Mouse (Mus musculus): ENCODE measurements around the gene Trex2. TPM values are rescaled to one million over a fixed set of nuclear protein-coding genes. Genes with fewer than 3 reads are reported as not detected.

Trex2 gene
- polyA plus RNA-seq, 1 experiment from 2014 or later = not detected

DNA sequence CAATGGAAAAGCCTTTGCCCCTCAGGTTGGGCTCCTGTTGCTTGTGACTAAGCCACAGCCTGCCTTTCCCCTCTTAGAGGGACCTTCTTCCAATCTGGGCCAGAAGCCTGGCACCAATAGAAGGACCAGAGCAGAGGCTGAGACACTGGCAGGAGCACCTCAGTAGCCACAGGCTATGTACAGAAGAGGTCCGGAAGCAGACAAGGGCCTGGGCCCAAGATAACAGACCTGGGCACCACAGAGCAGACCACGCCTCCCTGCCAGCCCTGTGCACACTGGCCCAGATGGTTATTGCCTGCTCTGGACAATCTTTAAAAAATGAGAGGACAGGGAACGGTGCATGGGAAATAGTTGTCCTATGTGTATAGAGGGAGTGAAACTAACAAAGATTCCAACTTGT is 36.6 kb upstream of the Trex2 start:
- Histone ChIP-seq H3K27me3 (no peaks in the 10 kb centered on the region; the same call in 1 of the 2 replicates), H3K4me3 (no peak overlapping the region), H3K27ac (no peak overlapping the region), H3K4me2 (no peak overlapping the region), H3K9me3 (no peaks in the 10 kb centered on the region), H3K4me1 (peaks cover 41% of the 10 kb centered on the region), H3K9ac (no peak overlapping the region), H3K36me3 (no peaks in the 10 kb centered on the region)
- ATAC-seq (ENCODE audit: borderline replicate concordance, extremely low read depth, low FRiP score, low TSS enrichment) = no peak
- 83% methylated on average over 3 of the region's 3 CpGs for WGBS

DNA sequence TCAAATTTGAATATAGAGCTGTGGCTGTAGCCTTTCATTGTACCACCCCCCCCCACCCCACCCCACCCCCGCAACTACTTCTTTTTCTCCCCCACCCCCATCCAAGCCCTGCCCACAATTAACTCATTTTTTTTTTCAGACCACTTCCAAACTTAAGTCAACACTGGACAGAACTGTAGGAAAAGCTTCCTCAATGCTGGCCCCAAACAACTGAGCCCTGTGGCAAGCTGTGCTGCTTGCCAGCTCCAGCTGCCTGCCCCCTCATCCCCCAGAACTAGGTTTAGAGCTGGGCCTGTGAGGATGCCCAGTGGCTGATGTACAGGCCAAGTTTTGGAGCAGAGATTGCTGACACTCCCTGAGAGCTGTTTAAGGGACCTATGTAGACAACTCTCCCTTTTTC is 33.6 kb upstream of the Trex2 start:
- Histone ChIP-seq H3K27ac (peak overlapping the region; percentile 90), H3K9me3 (no peaks in the 10 kb centered on the region), H3K4me3 (no peak overlapping the region), H3K9ac (no peak overlapping the region), H3K4me2 (no peak overlapping the region), H3K36me3 (no peaks in the 10 kb centered on the region), H3K4me1 (peaks cover 34% of the 10 kb centered on the region), H3K27me3 (no peaks in the 10 kb centered on the region)
- WGBS = 36% methylated on average over 1 of the region's 1 CpGs
- peak; percentile 2; the same call in 1 of the 2 replicates for ATAC-seq (ENCODE audit: borderline replicate concordance, extremely low read depth, low FRiP score, low TSS enrichment)

DNA sequence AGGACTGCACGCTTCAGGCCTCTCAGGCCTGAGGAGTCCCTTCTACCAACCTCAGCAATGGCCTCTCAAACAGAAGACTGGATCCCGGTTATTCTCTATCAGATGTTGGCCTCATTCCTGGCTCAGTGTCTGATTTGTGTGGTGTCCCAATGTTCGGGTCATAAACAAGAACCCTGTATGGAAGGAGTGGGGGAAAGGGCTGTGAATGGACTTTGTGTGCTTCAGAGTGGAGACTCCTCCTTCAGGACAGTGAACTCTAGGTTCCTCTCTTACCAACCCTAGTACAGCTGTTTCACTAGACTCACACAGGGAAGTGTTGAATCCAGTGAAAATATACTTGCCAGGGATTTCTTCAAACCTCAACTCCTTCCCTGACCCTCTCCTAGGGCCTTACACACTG is 33.2 kb upstream of the Trex2 start:
- no peak overlapping the region for H3K4me2 ChIP-seq
- no peaks in the 10 kb centered on the region for H3K9me3 ChIP-seq
- no peaks in the 10 kb centered on the region for H3K27me3 ChIP-seq
- ATAC-seq (ENCODE audit: borderline replicate concordance, extremely low read depth, low FRiP score, low TSS enrichment) = peak; percentile 54; the same call in 1 of the 2 replicates
- no peaks in the 10 kb centered on the region for H3K36me3 ChIP-seq
- WGBS = 47% methylated on average over 3 of the region's 3 CpGs
- peaks cover 34% of the 10 kb centered on the region for H3K4me1 ChIP-seq
- H3K4me3 ChIP-seq = no peak overlapping the region
- no peak overlapping the region for H3K9ac ChIP-seq
- peak overlapping the region; percentile 90 for H3K27ac ChIP-seq

DNA sequence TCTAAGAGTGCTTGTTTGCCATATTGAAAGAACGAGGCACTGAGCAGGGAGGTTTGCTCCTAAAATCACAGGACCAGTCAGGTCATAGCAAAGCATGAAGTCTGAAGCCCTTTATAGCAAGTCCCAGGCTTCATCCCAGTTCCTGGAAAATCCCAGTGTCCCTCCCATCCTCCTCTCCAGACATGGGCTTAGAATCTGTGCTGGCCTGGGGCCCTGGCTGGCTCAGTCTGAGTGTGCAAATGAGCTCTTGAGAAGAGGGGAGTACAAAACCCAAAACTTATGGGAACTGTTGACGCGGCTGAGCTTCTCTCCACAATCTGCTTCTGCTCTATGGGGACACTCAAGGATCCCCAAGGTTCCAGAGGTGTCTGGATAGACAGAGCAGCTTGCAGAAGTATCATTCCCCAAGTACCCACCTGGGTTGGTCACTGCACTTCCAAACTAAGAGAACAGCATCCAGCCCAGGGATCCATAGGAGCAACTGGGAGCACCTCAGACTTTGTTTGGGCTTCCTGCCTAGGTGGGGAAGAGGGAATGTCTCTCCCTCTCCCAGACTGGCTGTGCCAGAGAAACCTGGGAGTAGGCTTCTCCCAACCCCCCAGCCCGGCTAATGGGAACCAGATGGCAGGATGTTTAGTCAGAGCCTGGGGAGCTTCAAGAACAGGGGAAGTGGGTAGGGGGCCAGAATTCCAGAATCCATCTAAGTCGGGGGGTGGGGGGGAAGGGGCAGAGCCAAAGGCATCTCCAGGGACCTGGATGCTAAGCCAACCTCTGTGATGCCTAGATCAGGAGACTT is 32.5 kb upstream of the Trex2 start:
- no peaks in the 10 kb centered on the region for H3K36me3 ChIP-seq
- H3K27me3 ChIP-seq = no peaks in the 10 kb centered on the region
- H3K27ac ChIP-seq = peak overlapping the region; percentile 90
- H3K9ac ChIP-seq = no peak overlapping the region
- ATAC-seq (ENCODE audit: borderline replicate concordance, extremely low read depth, low FRiP score, low TSS enrichment) = peak; percentile 58; the same call in 1 of the 2 replicates
- no peak overlapping the region for H3K4me3 ChIP-seq
- whole genome bisulfite sequencing = 47% methylated on average over 5 of the region's 5 CpGs
- H3K4me2 ChIP-seq = no peak overlapping the region
- peaks cover 34% of the 10 kb centered on the region for H3K4me1 ChIP-seq
- no peaks in the 10 kb centered on the region for H3K9me3 ChIP-seq

DNA sequence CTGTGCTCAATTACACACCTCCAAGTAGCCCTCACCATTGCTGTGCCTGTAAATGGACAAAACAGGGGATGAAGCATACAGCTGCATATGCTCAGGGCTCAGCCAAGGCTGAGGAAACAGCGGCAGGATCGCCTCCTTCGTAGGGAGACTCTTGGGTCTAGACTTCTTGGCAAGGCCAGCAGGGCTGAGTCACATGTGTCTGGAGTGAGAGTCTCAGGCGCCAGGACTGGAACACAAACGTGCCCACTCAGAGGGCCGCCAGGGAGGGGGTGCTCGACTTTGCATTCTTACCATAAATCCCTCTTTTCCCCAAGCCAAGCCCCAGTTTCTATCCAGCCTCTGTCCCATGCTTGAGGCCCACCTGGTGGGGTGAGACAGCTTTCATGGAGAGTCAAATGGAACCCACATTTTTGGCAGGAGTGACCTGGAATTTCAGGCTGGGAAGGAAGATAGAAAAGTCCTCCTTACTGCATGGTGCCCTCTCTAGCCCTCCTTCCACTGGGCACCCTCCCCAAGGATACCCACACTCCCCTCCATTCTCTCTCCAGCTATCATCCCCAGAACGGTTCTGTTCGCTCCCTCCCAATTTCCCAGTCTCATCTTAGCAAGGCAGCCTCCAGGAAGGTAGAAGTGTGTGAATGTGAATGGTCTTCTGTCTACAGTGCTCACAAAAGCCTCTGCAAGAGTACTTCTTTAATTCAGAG is 30.5 kb upstream of the Trex2 start:
- Histone ChIP-seq H3K4me3 (no peak overlapping the region), H3K9ac (no peak overlapping the region), H3K4me2 (no peak overlapping the region), H3K9me3 (no peaks in the 10 kb centered on the region), H3K27ac (peak overlapping the region; percentile 63), H3K4me1 (peaks cover 34% of the 10 kb centered on the region), H3K27me3 (no peaks in the 10 kb centered on the region), H3K36me3 (no peaks in the 10 kb centered on the region)
- peak; percentile 77 for ATAC-seq (ENCODE audit: borderline replicate concordance, extremely low read depth, low FRiP score, low TSS enrichment)
- 41% methylated on average over 9 of the region's 9 CpGs for WGBS

DNA sequence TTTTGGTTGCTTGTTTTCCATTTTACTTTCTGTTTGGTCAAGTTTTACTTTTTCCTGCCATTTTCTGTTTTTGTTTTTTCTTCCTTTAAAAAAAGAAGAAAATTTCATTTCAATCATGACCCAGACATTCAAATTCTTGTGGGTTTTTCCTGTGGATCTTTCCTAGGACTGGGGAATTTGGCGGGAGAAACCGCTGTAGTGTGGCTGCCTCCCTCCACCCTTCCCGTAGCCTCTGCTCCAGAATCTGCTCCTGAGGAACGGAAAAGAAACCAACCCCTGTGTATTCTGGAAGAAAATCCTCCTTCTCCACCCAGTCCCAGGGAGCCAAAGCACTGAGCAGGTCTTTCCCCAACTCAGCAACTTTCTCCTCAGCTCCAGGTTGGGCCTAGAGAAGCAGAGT is 25.6 kb upstream of the Trex2 start:
- no peaks in the 10 kb centered on the region for H3K27me3 ChIP-seq
- ATAC-seq (ENCODE audit: borderline replicate concordance, extremely low read depth, low FRiP score, low TSS enrichment) = no peak

DNA sequence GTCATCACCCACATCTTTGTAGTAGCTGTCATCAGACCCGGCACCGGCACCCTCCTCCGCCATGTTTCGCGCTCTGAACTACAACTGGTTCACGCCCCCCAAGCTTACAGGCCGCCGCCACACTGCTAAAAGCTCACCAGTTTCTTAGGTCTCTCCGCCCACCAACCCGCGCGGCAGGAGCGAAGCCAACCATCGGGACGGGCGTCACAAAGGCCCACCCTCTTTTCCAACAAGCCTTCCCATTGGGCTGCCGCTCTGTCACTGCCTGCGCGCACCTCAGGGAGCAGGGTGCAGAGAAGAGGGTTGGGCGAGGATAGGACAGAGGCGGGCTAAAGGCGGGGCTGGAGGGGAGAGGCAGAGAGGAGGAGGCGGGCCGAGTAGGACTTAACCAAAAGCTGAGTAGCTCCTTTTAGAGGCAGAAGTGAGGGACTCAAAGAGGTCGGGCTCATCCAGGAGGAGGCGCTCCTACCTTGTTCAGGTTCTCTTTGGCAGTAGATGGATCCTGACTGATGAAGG is 23.8 kb upstream of the Trex2 start, which contains the start of gene Haus7:
Haus7 (minus strand) TSS at position 168 of the 516 bp plus-strand sequence.
- WGBS = 15% methylated on average over 26 of the region's 26 CpGs
- H3K36me3 ChIP-seq = no peaks in the 10 kb centered on the region
- no peak within 1 kb of the TSS for H3K27ac ChIP-seq
- ATAC-seq (ENCODE audit: borderline replicate concordance, extremely low read depth, low FRiP score, low TSS enrichment) = peak; percentile 100
- H3K9me3 ChIP-seq = no peaks in the 10 kb centered on the region
- no peaks in the 10 kb centered on the region for H3K4me1 ChIP-seq
- peak within 1 kb of the TSS; percentile 49 for H3K9ac ChIP-seq
- H3K27me3 ChIP-seq = no peaks in the 10 kb centered on the region
- peak within 1 kb of the TSS; percentile 55 for H3K4me3 ChIP-seq
- peak within 1 kb of the TSS; percentile 63 for H3K4me2 ChIP-seq

More for the DNA sequence above, 25.6 kb upstream of the Trex2 start:
- H3K4me1 ChIP-seq = peaks cover 2% of the 10 kb centered on the region
- no peak overlapping the region for H3K27ac ChIP-seq
- H3K36me3 ChIP-seq = no peaks in the 10 kb centered on the region
- H3K4me2 ChIP-seq = no peak overlapping the region
- H3K9ac ChIP-seq = no peak overlapping the region
- H3K4me3 ChIP-seq = no peak overlapping the region
- WGBS = 71% methylated on average over 4 of the region's 4 CpGs
- H3K9me3 ChIP-seq = no peaks in the 10 kb centered on the region

DNA sequence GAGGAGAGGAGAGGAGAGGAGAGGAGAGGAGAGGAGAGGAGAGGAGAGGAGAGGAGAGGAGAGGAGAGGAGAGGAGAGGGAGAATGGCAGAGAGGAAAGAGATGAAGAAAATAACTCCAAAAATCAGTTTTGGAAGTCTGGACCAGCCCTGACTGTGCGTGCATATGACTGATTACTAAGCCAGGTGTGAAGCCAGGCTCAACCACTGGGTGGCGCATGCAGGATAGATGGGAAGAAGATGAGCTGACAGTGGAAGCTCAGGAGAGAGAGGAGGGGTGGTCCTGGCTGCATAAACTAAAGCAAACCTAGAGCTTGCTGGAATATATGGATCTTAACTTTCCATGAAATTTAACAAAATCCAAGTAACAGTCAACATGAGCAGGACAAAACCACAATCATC is 16.8 kb upstream of the Trex2 start:
- Histone ChIP-seq H3K4me2 (no peak overlapping the region), H3K27me3 (no peaks in the 10 kb centered on the region), H3K9ac (no peak overlapping the region), H3K4me3 (no peak overlapping the region), H3K9me3 (no peaks in the 10 kb centered on the region), H3K4me1 (no peaks in the 10 kb centered on the region), H3K27ac (no peak overlapping the region), H3K36me3 (no peaks in the 10 kb centered on the region)
- 24% methylated on average over 2 of the region's 2 CpGs for WGBS
- ATAC-seq (ENCODE audit: borderline replicate concordance, extremely low read depth, low FRiP score, low TSS enrichment) = no peak

DNA sequence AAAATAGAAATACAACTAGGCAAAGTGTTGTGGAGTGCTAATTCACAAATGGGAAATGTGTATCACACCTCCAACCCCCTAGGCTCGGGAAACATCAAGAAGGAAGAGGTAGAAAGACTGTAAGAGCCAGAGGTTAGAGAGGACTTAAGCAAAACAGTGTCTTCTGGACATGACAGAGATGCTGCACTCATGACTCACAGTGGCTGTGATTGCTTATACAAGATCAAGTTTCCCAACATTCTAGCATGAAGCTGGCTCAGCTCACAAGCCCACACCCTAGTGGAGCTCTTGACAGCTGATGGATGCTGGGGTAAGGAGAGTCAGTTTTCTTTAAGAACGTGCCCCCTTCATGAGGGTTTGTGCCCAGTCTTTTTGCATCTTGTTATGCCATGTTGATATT is 6.3 kb upstream of the Trex2 start:
- no peak overlapping the region for H3K27ac ChIP-seq
- no peaks in the 10 kb centered on the region for H3K9me3 ChIP-seq
- no peaks in the 10 kb centered on the region for H3K36me3 ChIP-seq
- H3K4me1 ChIP-seq = no peaks in the 10 kb centered on the region
- no peak overlapping the region for H3K4me2 ChIP-seq
- H3K4me3 ChIP-seq = no peak overlapping the region
- H3K9ac ChIP-seq = no peak overlapping the region
- 49% methylated on average over 2 of the region's 2 CpGs for WGBS
- ATAC-seq (ENCODE audit: borderline replicate concordance, extremely low read depth, low FRiP score, low TSS enrichment) = no peak
- no peaks in the 10 kb centered on the region for H3K27me3 ChIP-seq

DNA sequence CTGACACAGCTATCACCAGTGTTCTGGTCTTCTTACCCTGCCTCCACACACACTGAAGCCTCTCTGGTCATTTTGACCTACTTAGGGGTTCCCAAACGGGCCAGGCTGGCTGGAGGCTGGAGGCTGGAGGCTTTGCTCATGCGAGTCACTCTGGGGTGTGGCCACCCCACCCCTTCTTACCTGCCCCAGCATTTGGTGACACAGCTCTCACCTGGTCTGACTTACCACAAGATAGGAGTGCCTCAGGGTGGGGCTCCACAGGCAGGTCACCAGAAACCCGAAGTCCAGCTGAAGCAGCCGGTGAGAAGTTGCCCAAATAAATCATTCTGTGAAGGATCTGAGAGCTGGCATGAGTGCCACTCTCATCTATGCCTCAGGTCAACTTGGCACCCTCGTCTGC is 2.3 kb downstream of the Trex2 start:
- H3K36me3 ChIP-seq = no peaks in the 10 kb centered on the region
- H3K4me1 ChIP-seq = no peaks in the 10 kb centered on the region
- no peak overlapping the region for H3K4me3 ChIP-seq
- 68% methylated on average over 5 of the region's 5 CpGs for WGBS
- ATAC-seq (ENCODE audit: borderline replicate concordance, extremely low read depth, low FRiP score, low TSS enrichment) = no peak
- H3K27ac ChIP-seq = no peak overlapping the region
- no peaks in the 10 kb centered on the region; the same call in 1 of the 2 replicates for H3K27me3 ChIP-seq
- no peaks in the 10 kb centered on the region for H3K9me3 ChIP-seq
- no peak overlapping the region for H3K4me2 ChIP-seq
- H3K9ac ChIP-seq = no peak overlapping the region

DNA sequence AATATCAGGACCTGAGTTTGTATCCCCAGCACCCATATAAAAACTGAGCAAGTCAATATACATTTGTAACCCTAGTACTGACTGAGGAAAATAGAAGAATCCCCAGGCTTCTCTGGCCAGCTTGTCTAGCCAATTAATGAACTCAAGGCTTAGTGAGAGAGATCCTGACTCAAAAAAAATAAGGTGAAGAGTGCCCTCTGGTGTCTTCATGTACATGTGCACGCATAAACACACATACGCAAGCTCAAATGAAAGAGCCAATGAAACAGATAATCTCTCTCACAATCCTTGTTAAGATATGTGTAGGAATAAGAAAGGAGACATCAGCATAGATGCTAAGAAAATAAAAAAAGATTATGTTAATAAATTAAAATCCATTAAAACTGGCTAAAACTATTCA is 5.1 kb downstream of the Trex2 start:
- H3K27me3 ChIP-seq = no peaks in the 10 kb centered on the region; the same call in 1 of the 2 replicates
- no peak for ATAC-seq (ENCODE audit: borderline replicate concordance, extremely low read depth, low FRiP score, low TSS enrichment)
- no peak overlapping the region for H3K27ac ChIP-seq

DNA sequence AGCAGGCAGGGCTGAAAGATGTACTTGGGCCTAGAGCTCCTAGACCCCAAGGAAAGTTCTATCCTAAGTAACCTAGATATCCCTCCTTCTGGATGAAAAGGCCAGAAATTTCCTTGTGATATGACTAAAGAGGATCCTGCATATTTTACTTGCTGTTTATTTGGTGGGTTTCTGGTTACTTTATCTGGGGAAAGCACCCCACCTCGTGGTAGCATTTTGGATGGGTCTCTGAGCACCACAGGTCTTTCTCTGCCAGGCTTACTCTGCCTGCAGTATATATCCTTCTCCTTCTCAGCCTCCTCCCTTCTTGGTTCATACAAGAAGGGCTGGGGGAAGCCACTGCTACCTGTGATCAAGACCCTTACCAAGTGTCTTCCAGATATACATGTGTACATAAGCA is 22.4 kb downstream of the Trex2 start:
- 33% methylated on average over 1 of the region's 1 CpGs for WGBS
- no peak for ATAC-seq (ENCODE audit: borderline replicate concordance, extremely low read depth, low FRiP score, low TSS enrichment)

More for the DNA sequence above, 5.1 kb downstream of the Trex2 start:
- no peaks in the 10 kb centered on the region for H3K9me3 ChIP-seq
- H3K4me2 ChIP-seq = no peak overlapping the region
- H3K4me3 ChIP-seq = no peak overlapping the region
- H3K9ac ChIP-seq = no peak overlapping the region
- H3K36me3 ChIP-seq = no peaks in the 10 kb centered on the region
- WGBS = 71% methylated on average over 2 of the region's 2 CpGs
- H3K4me1 ChIP-seq = no peaks in the 10 kb centered on the region

More for the DNA sequence above, 22.4 kb downstream of the Trex2 start:
- H3K9me3 ChIP-seq = no peaks in the 10 kb centered on the region
- H3K9ac ChIP-seq = no peak overlapping the region
- H3K36me3 ChIP-seq = no peaks in the 10 kb centered on the region
- no peak overlapping the region for H3K27ac ChIP-seq
- no peaks in the 10 kb centered on the region for H3K4me1 ChIP-seq
- H3K27me3 ChIP-seq = peaks cover 8% of the 10 kb centered on the region
- no peak overlapping the region for H3K4me2 ChIP-seq
- H3K4me3 ChIP-seq = no peak overlapping the region
